Mouse (Mus musculus) E14TG2a.4 (cell line): Measurements from ENCODE around the gene Narfl.

Source experiments
- CTCF ChIP-seq: conservative IDR thresholded peaks from 2 replicates; pipeline ENCODE4 v1.5.1; 2014; ENCODE audit warnings: low read length
- NANOG ChIP-seq: IDR thresholded peaks from 2 replicates; pipeline ENCODE4 v1.6.1; 2014; ENCODE audit warnings: borderline replicate concordance, low read length, mixed read lengths

DNA sequence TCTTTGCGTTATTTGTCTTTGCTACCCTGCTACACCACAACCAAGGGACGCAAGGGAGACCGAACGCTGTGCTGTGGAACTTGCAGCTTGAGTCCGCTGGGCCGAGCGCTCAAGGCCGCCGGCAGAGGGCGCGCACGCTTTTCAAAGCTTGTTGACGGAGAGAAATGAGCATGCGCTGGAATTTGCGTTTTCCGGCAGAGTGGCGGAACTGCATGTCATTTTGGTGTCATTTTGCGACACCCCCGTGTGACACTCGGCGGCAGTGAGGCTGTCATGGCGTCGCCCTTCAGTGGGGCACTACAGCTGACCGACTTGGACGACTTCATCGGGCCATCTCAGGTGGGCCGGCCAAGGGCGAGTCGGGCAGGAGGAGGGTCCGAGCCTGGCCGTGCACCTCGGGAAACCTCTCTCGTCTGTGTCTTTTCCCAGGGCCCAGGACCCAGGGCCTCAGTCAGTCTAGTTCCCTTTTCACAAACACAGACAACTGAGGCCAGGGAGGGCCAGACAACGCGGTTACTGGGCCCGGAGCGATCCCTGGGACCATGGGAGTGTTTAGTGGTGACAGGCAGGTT, at the start of gene Narfl:
- TF ChIP-seq CTCF (peak; percentile 84), NANOG (no peak)
